Mouse (Mus musculus): ENCODE measurements around the gene Majin. TPM values are rescaled to one million over a fixed set of nuclear protein-coding genes. Genes with fewer than 3 reads are reported as not detected.

Gene Majin
- polyA plus RNA-seq, 1 experiment from 2014 or later = not detected

DNA sequence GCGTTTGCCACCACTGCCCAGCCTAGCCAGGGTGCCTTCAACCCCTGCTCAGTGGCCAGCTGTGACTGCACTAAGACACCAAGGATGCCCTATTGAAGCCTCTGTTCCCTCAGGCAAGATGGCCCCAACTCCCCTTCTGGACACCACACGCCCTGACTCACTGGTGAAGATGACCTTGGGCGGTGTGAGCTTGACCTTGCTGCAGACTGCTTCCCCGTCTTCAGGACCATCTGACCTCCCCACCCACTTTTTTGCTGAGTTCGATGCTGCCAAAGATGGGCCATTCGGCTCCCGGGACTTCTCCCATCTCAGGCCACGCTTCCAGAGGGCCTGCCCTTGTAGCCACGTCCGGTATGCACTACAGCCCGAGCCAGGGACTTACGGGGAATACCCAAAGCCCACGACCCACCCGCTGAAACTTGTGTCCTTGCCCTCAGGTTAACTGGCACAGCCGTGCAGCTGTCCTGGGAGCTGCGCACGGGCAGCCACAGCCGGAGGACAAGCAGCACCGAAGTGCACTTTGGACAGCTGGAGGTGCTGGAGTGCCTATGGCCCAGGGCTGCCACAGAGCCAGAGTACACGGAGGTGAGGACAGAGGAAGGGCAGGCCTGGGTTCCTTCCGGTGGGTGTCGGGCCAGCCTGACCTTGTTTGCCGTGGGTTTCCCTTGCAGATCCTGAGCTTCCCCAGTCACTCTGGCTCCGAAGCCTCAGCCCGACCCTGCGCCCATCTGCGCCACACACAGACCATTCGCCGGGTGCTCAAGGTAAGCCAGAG is 63.5 kb downstream of the Majin start:
- DNase-seq (ENCODE audit: low spot score) = no peak
- H3K27ac ChIP-seq (replicated peaks) = no peak overlapping the region
- no peak overlapping the region for H3K4me3 ChIP-seq
- H3K4me1 ChIP-seq = peaks cover 8% of the 10 kb centered on the region
- 92% methylated on average over 29 of the region's 29 CpGs for WGBS
- H3K27me3 ChIP-seq (replicated peaks; ENCODE audit: low read depth, poor library complexity, severe bottlenecking) = no peaks in the 10 kb centered on the region
- no peaks in the 10 kb centered on the region for H3K9me3 ChIP-seq
- peaks cover 86% of the 10 kb centered on the region for H3K36me3 ChIP-seq (replicated peaks)

DNA sequence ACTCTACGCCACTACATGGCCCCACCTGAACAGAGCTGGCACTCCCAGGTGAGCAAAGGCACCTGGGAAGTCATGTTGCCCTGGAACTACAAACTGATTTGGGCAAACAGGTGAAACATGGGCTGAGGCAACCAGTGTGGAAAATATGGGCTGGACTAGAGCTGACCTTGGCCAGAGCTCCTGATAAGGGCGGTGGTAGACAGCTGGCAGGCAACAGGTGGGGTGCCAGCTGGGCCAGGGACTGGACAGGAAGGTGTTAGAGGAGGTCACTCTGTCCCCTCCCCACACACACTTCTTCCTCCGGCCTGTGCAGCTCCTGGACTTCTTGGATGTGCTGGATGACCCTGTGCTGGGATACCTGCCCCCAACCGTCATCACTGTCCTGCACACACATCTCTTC is 68.8 kb downstream of the Majin start:
- Histone ChIP-seq H3K27me3 (replicated peaks; ENCODE audit: low read depth, poor library complexity, severe bottlenecking) (no peaks in the 10 kb centered on the region), H3K27ac (replicated peaks) (no peak overlapping the region)

DNA sequence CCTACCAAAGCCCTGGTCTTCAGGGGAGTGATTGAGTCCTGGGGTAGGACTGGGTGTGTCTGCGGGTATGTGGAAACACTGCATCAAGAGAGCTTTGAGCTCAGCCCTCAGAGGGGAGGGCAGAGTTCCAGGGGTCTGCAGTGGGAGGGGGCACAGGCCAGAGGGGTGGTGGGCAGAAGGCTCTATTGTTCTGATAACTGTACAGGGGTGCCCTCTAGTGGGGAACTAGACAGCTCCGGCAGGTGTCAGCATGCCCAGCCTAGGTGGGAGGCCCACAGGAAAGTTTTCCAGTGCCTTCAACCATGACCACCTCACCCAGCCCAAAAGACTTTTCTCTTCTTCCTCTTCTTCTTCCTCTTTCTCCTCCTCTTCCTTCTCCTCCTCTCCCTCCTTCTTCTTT is 76.2 kb downstream of the Majin start:
- DNase-seq (ENCODE audit: low spot score) = peak; percentile 35
- peak overlapping the region; percentile 69 for H3K27ac ChIP-seq (replicated peaks)

More for the DNA sequence above, 68.8 kb downstream of the Majin start:
- no peaks in the 10 kb centered on the region for H3K4me1 ChIP-seq
- no peak overlapping the region for H3K4me3 ChIP-seq
- DNase-seq (ENCODE audit: low spot score) = no peak
- WGBS = 94% methylated on average over 4 of the region's 4 CpGs
- H3K36me3 ChIP-seq (replicated peaks) = peaks cover 98% of the 10 kb centered on the region
- no peaks in the 10 kb centered on the region for H3K9me3 ChIP-seq

DNA sequence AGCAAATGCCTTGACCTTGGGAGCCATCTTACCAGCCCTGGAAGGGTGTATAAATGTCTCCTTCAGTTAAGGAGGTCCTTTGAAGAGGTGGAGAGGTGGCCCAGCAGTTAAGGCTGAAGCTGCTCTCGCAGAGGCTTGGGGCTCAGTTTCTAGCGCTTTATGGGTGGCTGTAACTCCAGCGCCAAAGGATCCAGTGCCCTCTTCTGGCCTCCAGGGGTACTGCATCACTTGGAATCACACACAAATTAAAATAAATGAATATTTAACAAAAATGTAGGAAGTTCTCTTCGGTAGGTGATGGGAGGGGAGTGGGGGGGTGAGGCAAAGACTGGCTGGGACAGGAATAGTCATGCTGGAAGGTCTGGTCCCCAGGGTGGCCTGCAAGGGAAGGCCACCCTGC is 76.8 kb downstream of the Majin start:
- Histone ChIP-seq H3K4me1 (no peaks in the 10 kb centered on the region), H3K36me3 (replicated peaks) (peaks cover 64% of the 10 kb centered on the region), H3K9me3 (peaks cover 7% of the 10 kb centered on the region; the same call in 1 of the 2 replicates), H3K27me3 (replicated peaks; ENCODE audit: low read depth, poor library complexity, severe bottlenecking) (no peaks in the 10 kb centered on the region), H3K4me3 (no peak overlapping the region), H3K27ac (replicated peaks) (no peak overlapping the region)
- 79% methylated on average over 4 of the region's 4 CpGs for WGBS
- DNase-seq (ENCODE audit: low spot score) = no peak

More for the DNA sequence above, 76.2 kb downstream of the Majin start:
- H3K36me3 ChIP-seq (replicated peaks) = peaks cover 69% of the 10 kb centered on the region
- 72% methylated on average over 2 of the region's 2 CpGs for WGBS
- H3K27me3 ChIP-seq (replicated peaks; ENCODE audit: low read depth, poor library complexity, severe bottlenecking) = no peaks in the 10 kb centered on the region
- no peak overlapping the region for H3K4me3 ChIP-seq
- peaks cover 7% of the 10 kb centered on the region; the same call in 1 of the 2 replicates for H3K9me3 ChIP-seq
- H3K4me1 ChIP-seq = no peaks in the 10 kb centered on the region

DNA sequence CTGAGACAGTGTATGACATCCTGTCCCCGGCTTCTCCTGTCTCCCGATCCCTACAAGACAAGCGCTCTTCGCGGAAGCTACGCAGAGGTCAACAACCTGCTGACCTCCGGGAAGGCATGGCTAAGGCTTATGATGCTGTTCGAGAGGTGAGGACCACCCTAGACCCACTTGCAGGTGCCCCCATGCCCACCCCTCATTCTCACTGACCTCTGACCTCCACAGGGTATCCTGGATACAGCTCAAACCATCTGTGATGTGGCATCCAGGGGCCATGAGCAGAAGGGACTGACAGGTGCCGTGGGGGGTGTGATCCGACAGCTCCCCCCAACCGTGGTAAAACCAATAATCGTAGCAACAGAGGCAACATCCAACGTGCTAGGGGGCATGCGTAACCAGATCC is 77.2 kb downstream of the Majin start:
- H3K27me3 ChIP-seq (replicated peaks; ENCODE audit: low read depth, poor library complexity, severe bottlenecking) = no peaks in the 10 kb centered on the region
- H3K4me1 ChIP-seq = no peaks in the 10 kb centered on the region
- 92% methylated on average over 14 of the region's 14 CpGs for WGBS
- no peak for DNase-seq (ENCODE audit: low spot score)
- no peak overlapping the region for H3K4me3 ChIP-seq
- H3K27ac ChIP-seq (replicated peaks) = no peak overlapping the region
- peaks cover 7% of the 10 kb centered on the region; the same call in 1 of the 2 replicates for H3K9me3 ChIP-seq
- H3K36me3 ChIP-seq (replicated peaks) = peaks cover 60% of the 10 kb centered on the region

DNA sequence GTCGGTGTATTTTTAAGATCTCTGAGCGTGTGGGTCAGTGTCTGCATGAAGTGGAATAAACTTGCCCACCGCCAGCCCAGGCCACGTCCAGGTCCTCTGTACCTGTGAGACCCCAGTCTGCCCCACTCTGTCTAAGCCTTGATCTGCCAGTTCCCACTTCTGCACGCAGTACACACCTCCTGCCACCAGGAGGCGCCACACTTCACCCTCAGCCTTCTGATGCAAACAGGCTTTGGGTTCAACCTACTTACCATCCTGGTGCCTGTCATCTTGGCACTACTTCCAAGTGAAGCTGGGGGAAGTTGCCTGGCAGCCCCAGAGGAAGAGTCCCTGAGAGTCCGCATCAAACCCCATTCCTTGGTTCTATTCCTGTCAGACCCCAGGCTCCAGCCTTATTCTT is 78.0 kb downstream of the Majin start:
- no peaks in the 10 kb centered on the region for H3K27me3 ChIP-seq (replicated peaks; ENCODE audit: low read depth, poor library complexity, severe bottlenecking)
- WGBS = 59% methylated on average over 7 of the region's 7 CpGs
- peaks cover 51% of the 10 kb centered on the region for H3K36me3 ChIP-seq (replicated peaks)
- H3K9me3 ChIP-seq = peaks cover 7% of the 10 kb centered on the region; the same call in 1 of the 2 replicates
- no peak overlapping the region for H3K27ac ChIP-seq (replicated peaks)
- peak; percentile 77 for DNase-seq (ENCODE audit: low spot score)
- no peaks in the 10 kb centered on the region for H3K4me1 ChIP-seq
- no peak overlapping the region for H3K4me3 ChIP-seq

DNA sequence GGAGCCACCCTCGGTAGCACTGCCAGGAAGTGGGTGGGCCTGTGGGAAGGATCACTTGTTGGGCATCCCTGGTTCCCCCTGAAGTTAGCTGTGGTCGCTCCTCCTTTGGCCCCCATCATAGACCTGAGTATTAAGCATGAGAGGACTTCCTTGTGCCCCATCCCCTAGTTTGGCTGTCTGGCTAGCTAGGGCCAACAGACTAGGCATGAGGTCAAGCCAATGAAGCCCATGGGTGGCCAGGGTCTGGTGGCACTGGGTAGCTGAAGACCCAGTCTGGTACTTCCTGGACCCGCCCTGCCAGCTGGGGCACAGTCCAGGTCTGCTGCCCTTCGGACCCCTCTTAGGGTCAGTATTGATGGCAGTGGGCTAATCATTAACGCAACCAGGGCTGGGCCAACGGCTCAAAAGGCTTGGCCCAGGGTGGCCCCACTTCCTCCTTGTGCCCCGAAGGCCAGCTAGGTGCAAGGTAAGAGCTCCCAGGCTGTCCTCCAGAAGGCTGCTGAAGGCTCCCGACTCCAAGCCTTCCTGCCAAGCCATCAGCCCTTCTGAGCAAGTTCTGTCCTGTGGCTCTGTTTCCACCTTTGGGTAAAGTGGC is 78.7 kb downstream of the Majin start:
- Histone ChIP-seq H3K27ac (replicated peaks) (no peak overlapping the region), H3K4me3 (no peak overlapping the region), H3K27me3 (replicated peaks; ENCODE audit: low read depth, poor library complexity, severe bottlenecking) (no peaks in the 10 kb centered on the region; the same call in 1 of the 2 replicates), H3K4me1 (no peaks in the 10 kb centered on the region), H3K9me3 (peaks cover 7% of the 10 kb centered on the region; the same call in 1 of the 2 replicates), H3K36me3 (replicated peaks) (peaks cover 44% of the 10 kb centered on the region)
- 90% methylated on average over 8 of the region's 8 CpGs for WGBS
- no peak for DNase-seq (ENCODE audit: low spot score)

DNA sequence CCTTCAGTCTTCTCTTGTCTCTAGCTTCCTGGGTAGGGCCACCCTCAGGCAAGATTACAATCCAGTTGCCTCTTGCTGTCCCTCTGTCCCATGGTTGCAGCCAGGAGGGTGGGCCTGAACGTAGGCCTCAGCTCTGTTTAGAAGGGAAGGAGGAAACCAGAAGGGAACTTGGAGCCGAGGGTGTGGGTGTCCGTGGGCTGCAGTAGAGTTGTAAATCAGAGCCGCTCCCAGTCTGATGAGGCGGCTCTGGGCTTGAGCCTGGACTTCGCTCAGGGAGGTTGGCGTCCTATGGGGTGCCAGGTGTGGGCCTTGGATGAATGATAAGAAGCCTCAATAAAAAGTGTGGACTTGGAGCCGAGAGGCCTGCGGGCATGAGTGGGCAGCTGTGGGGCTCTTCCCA is 80.0 kb downstream of the Majin start:
- 79% methylated on average over 9 of the region's 9 CpGs for WGBS
- Histone ChIP-seq H3K9me3 (peaks cover 7% of the 10 kb centered on the region; the same call in 1 of the 2 replicates), H3K27ac (replicated peaks) (no peak overlapping the region), H3K27me3 (replicated peaks; ENCODE audit: low read depth, poor library complexity, severe bottlenecking) (no peaks in the 10 kb centered on the region; the same call in 1 of the 2 replicates), H3K4me3 (no peak overlapping the region), H3K4me1 (0 out of 2 replicates have a peak, but pooled peaks cover 3% of the 10 kb centered on the region), H3K36me3 (replicated peaks) (peaks cover 32% of the 10 kb centered on the region)
- DNase-seq (ENCODE audit: low spot score) = no peak

DNA sequence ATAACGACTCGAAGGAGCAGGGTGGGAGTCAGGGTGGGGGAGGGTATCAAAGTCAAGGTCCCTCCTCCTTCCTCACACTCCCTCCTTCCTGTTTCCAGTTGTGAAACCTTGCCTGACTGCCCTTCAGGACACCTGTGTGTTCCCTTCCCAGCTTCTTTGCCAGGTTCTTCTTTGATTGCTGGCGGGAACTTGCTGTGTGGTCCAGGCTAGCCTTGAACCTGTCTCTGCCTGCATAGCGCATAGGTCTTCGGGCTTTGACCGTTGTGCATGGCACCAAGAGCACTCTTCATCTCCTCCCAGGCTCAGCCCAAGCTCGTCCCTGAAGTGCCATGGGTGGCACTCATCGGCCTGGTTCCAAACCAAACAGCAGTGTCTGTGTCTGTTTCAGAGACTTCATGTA is 80.8 kb downstream of the Majin start:
- H3K36me3 ChIP-seq (replicated peaks) = peaks cover 27% of the 10 kb centered on the region
- DNase-seq (ENCODE audit: low spot score) = no peak
- no peak overlapping the region for H3K4me3 ChIP-seq
- H3K27ac ChIP-seq (replicated peaks) = no peak overlapping the region
- peaks cover 7% of the 10 kb centered on the region; the same call in 1 of the 2 replicates for H3K9me3 ChIP-seq
- H3K4me1 ChIP-seq = 0 out of 2 replicates have a peak, but pooled peaks cover 3% of the 10 kb centered on the region
- H3K27me3 ChIP-seq (replicated peaks; ENCODE audit: low read depth, poor library complexity, severe bottlenecking) = no peaks in the 10 kb centered on the region; the same call in 1 of the 2 replicates
- 88% methylated on average over 8 of the region's 8 CpGs for WGBS

DNA sequence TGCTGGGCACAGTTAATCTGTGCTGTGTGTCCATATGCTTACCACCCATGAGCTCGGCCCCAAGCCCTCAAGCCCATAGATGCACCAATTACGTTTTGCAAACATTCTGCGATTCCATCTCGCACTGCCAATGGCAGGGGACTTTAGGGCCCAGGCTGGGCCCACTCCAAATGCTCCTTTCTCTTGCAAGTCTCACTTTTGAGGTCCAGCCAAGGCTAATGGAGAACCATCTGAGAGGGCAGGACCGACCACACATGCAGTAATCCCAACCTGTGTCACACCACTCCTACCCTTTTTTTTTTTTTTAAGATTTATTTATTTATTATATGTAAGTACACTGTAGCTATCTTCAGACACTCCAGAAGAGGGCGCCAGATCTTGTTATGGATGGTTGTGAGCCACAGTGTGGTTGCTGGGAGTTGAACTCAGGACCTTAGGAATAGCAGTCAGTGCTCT is 81.6 kb downstream of the Majin start:
- peaks cover 4% of the 10 kb centered on the region; the same call in 1 of the 2 replicates for H3K9me3 ChIP-seq
- no peak overlapping the region for H3K27ac ChIP-seq (replicated peaks)
- no peak overlapping the region for H3K4me3 ChIP-seq
- peaks cover 4% of the 10 kb centered on the region; the same call in 1 of the 2 replicates for H3K4me1 ChIP-seq
- peaks cover 18% of the 10 kb centered on the region for H3K36me3 ChIP-seq (replicated peaks)
- DNase-seq (ENCODE audit: low spot score) = no peak
- H3K27me3 ChIP-seq (replicated peaks; ENCODE audit: low read depth, poor library complexity, severe bottlenecking) = peaks cover under 1% of the 10 kb centered on the region; the same call in 1 of the 2 replicates
- WGBS = 61% methylated on average over 6 of the region's 6 CpGs

DNA sequence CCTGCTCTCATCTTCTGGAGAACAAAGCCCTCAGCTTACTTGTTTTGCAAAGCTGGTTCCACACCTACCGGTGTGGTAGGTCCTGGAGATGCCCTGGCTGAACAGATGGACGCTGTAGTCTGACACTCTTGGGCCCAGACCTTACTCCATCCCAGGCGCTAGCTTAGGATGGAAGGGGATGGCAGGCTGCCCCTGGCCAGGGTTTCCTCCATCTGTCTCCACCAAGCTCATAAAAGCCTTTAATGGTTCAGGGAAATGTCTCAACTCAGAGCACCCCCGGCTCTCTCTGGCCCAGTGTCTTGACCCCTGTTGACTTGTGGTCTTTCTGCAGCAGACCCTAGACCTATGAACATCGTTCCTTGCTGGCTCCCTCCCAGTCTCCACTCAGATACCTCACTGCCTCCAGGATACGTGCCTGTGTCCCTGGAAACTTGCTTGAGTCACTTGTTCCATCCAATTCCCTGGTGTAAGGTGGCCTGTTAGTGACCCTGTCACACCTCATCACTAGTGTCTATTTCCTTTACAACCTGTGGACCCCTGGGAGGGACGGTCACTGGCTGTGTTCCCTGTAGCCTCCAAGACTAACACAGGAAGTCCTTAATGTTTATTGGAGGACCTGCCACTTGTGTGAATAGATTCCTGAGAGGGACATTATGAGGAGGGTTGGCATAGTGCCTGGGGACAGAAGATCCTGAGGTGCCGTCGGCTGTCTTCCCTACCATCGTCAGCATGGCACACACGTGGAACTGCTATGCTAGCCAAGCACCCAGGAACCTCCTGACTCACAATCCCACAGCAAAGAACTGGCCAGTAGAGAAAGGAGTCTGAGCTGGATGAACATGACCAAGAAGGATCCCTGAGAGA is 83.3 kb downstream of the Majin start:
- Histone ChIP-seq H3K4me3 (no peak overlapping the region), H3K27ac (replicated peaks) (no peak overlapping the region), H3K9me3 (no peaks in the 10 kb centered on the region), H3K27me3 (replicated peaks; ENCODE audit: low read depth, poor library complexity, severe bottlenecking) (peaks cover 6% of the 10 kb centered on the region), H3K4me1 (peaks cover 12% of the 10 kb centered on the region), H3K36me3 (replicated peaks) (peaks cover under 1% of the 10 kb centered on the region)
- no peak for DNase-seq (ENCODE audit: low spot score)
- WGBS = 76% methylated on average over 11 of the region's 11 CpGs

DNA sequence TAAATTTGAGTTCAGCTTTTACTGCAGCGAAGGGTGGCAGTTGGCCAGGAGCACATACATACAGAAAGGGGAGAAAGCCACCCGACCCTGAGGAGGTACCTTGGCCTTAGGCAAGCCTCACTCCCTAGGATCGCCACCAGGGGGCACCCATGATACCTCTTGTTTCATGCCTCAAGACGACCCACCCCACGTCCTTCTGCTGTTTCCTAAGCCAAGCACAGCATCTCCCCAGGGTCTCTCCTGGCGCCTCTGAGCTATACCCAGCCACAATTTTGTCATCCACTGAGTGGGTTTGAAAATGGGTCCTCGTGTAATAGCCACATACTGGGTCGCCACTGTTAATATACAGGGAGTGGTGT is 84.0 kb downstream of the Majin start:
- Histone ChIP-seq H3K27me3 (replicated peaks; ENCODE audit: low read depth, poor library complexity, severe bottlenecking) (peaks cover 6% of the 10 kb centered on the region), H3K27ac (replicated peaks) (no peak overlapping the region), H3K4me1 (peaks cover 12% of the 10 kb centered on the region), H3K4me3 (no peak overlapping the region), H3K9me3 (no peaks in the 10 kb centered on the region), H3K36me3 (replicated peaks) (no peaks in the 10 kb centered on the region)
- DNase-seq (ENCODE audit: low spot score) = peak; percentile 90
- 18% methylated on average over 8 of the region's 8 CpGs for WGBS
